Mouse (Mus musculus): ENCODE measurements at regions not wholly inside any gene's neighbourhood (a gene's known extent, or its start where the extent isn't known, plus 50 kb on each side); places are given as distances from the start of the nearest gene placed in this dataset.
A peak's percentile ranks its signal among the peaks of the same experiment; 100 is the strongest.

DNA sequence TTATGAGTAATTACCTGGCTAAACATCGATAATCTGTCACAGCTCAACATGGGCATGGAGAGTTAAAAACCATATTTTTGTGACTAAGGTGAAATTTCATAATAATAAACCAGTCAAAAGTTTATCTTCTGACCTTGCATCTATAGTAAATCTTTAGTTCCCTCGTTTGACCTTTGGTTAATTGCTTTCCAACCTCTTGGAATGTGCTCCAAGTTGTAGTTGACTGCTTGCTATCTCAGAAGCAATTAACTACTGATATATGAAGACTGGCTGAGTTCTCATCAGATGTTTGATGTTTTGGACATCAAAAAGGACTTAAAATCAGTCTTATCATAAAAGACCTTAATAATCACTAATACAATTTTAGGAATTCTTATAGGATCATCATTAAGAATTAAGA, 895.8 kb upstream of the Tmprss15 start:
- Histone ChIP-seq H3K9ac (ENCODE audit: insufficient read depth, low read depth, low read length, poor library complexity, severe bottlenecking) (no peak overlapping the region), H3K27ac (ENCODE audit: insufficient read depth, low read depth, low read length, poor library complexity, severe bottlenecking) (no peak overlapping the region), H3K36me3 (ENCODE audit: control insufficient read depth, insufficient read depth, low read length, poor library complexity, severe bottlenecking) (no peaks in the 10 kb centered on the region), H3K9me3 (ENCODE audit: control insufficient read depth, insufficient read depth, low read depth, low read length) (no peaks in the 10 kb centered on the region), H3K4me1 (ENCODE audit: control insufficient read depth in 2 of 2, insufficient read depth in 2 of 2, low read length in 2 of 2, poor library complexity in 1 of 2) (no peaks in the 10 kb centered on the region), H3K4me3 (ENCODE audit: insufficient read depth in 1 of 2, low read depth in 1 of 2, low read length in 2 of 2, poor library complexity in 1 of 2, severe bottlenecking in 1 of 2) (no peak overlapping the region)
- no peak for DNase-seq (ENCODE audit: low read depth, low spot score)
- in situ Hi-C loops (cut with MboI; ENCODE audit: low sequenced_read_pairs in 2 of 2, unreplicated experiment in 2 of 2): no loop called here
- TF ChIP-seq MAFK (IDR thresholded peaks at IDR 0.05; ENCODE audit: insufficient read depth, low read depth, low read length) (no peak), CHD2 (IDR thresholded peaks at IDR 0.05; ENCODE audit: low read depth, low read length) (no peak), HCFC1 (IDR thresholded peaks at IDR 0.05; ENCODE audit: borderline replicate concordance, insufficient read depth, low read length) (no peak), ZC3H11A (IDR thresholded peaks at IDR 0.05; ENCODE audit: borderline replicate concordance, low read depth, low read length) (no peak), ZNF384 (IDR thresholded peaks at IDR 0.05; ENCODE audit: low read depth, low read length) (no peak)

DNA sequence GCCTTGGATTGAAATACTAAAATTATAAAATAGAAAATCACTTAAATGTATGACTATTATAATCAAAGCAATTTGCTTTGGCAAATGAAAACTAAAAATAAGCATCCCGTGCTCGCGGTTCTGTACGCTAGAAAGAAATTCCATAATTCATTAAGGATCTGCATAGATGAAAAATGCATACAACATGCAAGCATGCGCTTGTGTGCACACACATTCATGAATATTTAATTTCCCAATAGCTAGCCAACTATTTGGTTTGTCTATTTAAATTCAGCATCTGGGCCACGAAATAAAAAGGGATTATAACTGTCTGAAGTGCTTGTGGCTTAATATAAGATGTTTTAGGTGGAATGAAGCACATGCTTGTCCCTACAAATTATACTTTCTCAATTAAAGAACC, 881.2 kb upstream of the Tmprss15 start:
- H3K9me3 ChIP-seq (ENCODE audit: control insufficient read depth, insufficient read depth, low read depth, low read length): no peaks in the 10 kb centered on the region
- DNase-seq (ENCODE audit: low read depth, low spot score): no peak
- H3K4me1 ChIP-seq (ENCODE audit: control insufficient read depth in 2 of 2, insufficient read depth in 2 of 2, low read length in 2 of 2, poor library complexity in 1 of 2): no peaks in the 10 kb centered on the region
- in situ Hi-C loops (cut with MboI; ENCODE audit: low sequenced_read_pairs in 2 of 2, unreplicated experiment in 2 of 2): no loop called here
- no peak overlapping the region for H3K4me3 ChIP-seq (ENCODE audit: insufficient read depth in 1 of 2, low read depth in 1 of 2, low read length in 2 of 2, poor library complexity in 1 of 2, severe bottlenecking in 1 of 2)
- H3K36me3 ChIP-seq (ENCODE audit: control insufficient read depth, insufficient read depth, low read length, poor library complexity, severe bottlenecking): no peaks in the 10 kb centered on the region
- H3K9ac ChIP-seq (ENCODE audit: insufficient read depth, low read depth, low read length, poor library complexity, severe bottlenecking): no peak overlapping the region
- no peak for TF ChIP-seq ZNF384 (IDR thresholded peaks at IDR 0.05; ENCODE audit: low read depth, low read length)
- no peak for TF ChIP-seq MAFK (IDR thresholded peaks at IDR 0.05; ENCODE audit: insufficient read depth, low read depth, low read length)
- no peak for TF ChIP-seq HCFC1 (IDR thresholded peaks at IDR 0.05; ENCODE audit: borderline replicate concordance, insufficient read depth, low read length)
- TF ChIP-seq CHD2 (IDR thresholded peaks at IDR 0.05; ENCODE audit: low read depth, low read length): no peak
- TF ChIP-seq ZC3H11A (IDR thresholded peaks at IDR 0.05; ENCODE audit: borderline replicate concordance, low read depth, low read length): no peak
- no peak overlapping the region for H3K27ac ChIP-seq (ENCODE audit: insufficient read depth, low read depth, low read length, poor library complexity, severe bottlenecking)

DNA sequence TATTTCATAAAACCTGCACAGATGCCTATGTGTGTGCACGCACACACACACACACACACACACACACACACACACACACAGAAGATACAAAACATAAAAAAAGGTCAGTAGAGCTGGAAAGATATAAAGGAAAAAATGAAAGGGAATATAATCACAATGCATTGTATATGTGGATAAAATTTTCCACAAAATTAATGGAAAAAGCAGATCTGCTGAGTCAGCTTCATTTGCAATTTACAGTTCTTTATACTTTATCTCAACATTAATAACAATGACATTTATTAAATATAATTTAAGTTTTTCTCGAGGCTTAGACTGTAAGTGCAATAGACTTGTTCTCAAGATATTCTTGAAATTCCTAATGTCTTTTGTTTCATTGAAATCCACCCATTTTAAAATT, 846.1 kb upstream of the Tmprss15 start:
- TF ChIP-seq ZC3H11A (IDR thresholded peaks at IDR 0.05; ENCODE audit: borderline replicate concordance, low read depth, low read length) (no peak), MAFK (IDR thresholded peaks at IDR 0.05; ENCODE audit: insufficient read depth, low read depth, low read length) (peak; percentile 77)
- Histone ChIP-seq H3K9me3 (ENCODE audit: control insufficient read depth, insufficient read depth, low read depth, low read length) (no peaks in the 10 kb centered on the region), H3K4me3 (ENCODE audit: insufficient read depth in 1 of 2, low read depth in 1 of 2, low read length in 2 of 2, poor library complexity in 1 of 2, severe bottlenecking in 1 of 2) (no peak overlapping the region), H3K27ac (ENCODE audit: insufficient read depth, low read depth, low read length, poor library complexity, severe bottlenecking) (no peak overlapping the region), H3K4me1 (ENCODE audit: control insufficient read depth in 2 of 2, insufficient read depth in 2 of 2, low read length in 2 of 2, poor library complexity in 1 of 2) (no peaks in the 10 kb centered on the region), H3K36me3 (ENCODE audit: control insufficient read depth, insufficient read depth, low read length, poor library complexity, severe bottlenecking) (no peaks in the 10 kb centered on the region), H3K9ac (ENCODE audit: insufficient read depth, low read depth, low read length, poor library complexity, severe bottlenecking) (no peak overlapping the region)
- in situ Hi-C loops (cut with MboI; ENCODE audit: low sequenced_read_pairs in 2 of 2, unreplicated experiment in 2 of 2): no loop called here
- no peak for DNase-seq (ENCODE audit: low read depth, low spot score)

DNA sequence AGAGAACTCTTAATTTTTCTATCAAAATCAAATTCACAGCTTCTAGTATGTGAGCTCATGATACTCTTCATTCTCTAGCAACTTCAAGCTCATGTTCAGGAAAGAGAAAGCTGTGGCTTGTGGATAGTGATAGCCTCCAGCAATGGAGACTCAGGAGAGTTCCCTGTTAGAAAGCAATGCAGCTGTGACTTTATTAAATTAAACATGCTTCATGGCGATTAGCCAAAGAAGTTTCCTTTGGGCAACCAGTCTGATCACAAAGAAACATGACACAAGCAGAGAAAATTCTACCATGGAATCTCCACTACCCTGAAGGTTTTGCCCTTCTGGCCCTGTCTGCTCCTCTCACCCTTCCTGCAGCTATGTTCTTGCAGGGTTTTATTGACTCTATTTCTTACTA, 816.2 kb upstream of the Tmprss15 start:
- Histone ChIP-seq H3K4me3 (ENCODE audit: insufficient read depth in 1 of 2, low read depth in 1 of 2, low read length in 2 of 2, poor library complexity in 1 of 2, severe bottlenecking in 1 of 2) (no peak overlapping the region), H3K9me3 (ENCODE audit: control insufficient read depth, insufficient read depth, low read depth, low read length) (no peaks in the 10 kb centered on the region), H3K27ac (ENCODE audit: insufficient read depth, low read depth, low read length, poor library complexity, severe bottlenecking) (no peak overlapping the region), H3K4me1 (ENCODE audit: control insufficient read depth in 2 of 2, insufficient read depth in 2 of 2, low read length in 2 of 2, poor library complexity in 1 of 2) (no peaks in the 10 kb centered on the region), H3K9ac (ENCODE audit: insufficient read depth, low read depth, low read length, poor library complexity, severe bottlenecking) (no peak overlapping the region), H3K36me3 (ENCODE audit: control insufficient read depth, insufficient read depth, low read length, poor library complexity, severe bottlenecking) (no peaks in the 10 kb centered on the region)
- in situ Hi-C loops (cut with MboI; ENCODE audit: low sequenced_read_pairs in 2 of 2, unreplicated experiment in 2 of 2): no loop called here
- no peak for TF ChIP-seq ZNF384 (IDR thresholded peaks at IDR 0.05; ENCODE audit: low read depth, low read length)
- no peak for TF ChIP-seq MAFK (IDR thresholded peaks at IDR 0.05; ENCODE audit: insufficient read depth, low read depth, low read length)
- no peak for TF ChIP-seq CHD2 (IDR thresholded peaks at IDR 0.05; ENCODE audit: low read depth, low read length)
- TF ChIP-seq ZC3H11A (IDR thresholded peaks at IDR 0.05; ENCODE audit: borderline replicate concordance, low read depth, low read length): no peak
- no peak for TF ChIP-seq HCFC1 (IDR thresholded peaks at IDR 0.05; ENCODE audit: borderline replicate concordance, insufficient read depth, low read length)
- DNase-seq (ENCODE audit: low read depth, low spot score): no peak

DNA sequence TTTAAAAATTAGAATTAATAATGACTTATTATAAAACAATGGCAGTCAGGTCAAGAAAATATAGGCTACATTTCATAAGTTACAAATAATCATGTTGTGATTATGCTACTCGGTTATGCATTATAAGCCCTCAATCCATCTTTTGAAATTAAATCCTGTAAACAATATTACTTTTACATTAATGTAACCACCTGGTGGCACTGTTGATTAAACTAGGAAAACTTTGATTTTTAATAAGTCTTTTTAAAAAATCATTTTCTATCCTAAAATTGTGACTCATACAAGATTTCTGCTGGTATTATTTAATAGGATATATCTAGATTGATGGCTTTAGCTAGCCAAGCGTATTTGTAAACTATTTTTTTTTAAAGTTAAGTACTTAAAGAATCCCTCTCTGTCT, 810.6 kb upstream of the Tmprss15 start:
- Histone ChIP-seq H3K4me3 (ENCODE audit: insufficient read depth in 1 of 2, low read depth in 1 of 2, low read length in 2 of 2, poor library complexity in 1 of 2, severe bottlenecking in 1 of 2) (no peak overlapping the region), H3K27ac (ENCODE audit: insufficient read depth, low read depth, low read length, poor library complexity, severe bottlenecking) (no peak overlapping the region), H3K9ac (ENCODE audit: insufficient read depth, low read depth, low read length, poor library complexity, severe bottlenecking) (no peak overlapping the region), H3K4me1 (ENCODE audit: control insufficient read depth in 2 of 2, insufficient read depth in 2 of 2, low read length in 2 of 2, poor library complexity in 1 of 2) (no peaks in the 10 kb centered on the region), H3K9me3 (ENCODE audit: control insufficient read depth, insufficient read depth, low read depth, low read length) (no peaks in the 10 kb centered on the region), H3K36me3 (ENCODE audit: control insufficient read depth, insufficient read depth, low read length, poor library complexity, severe bottlenecking) (no peaks in the 10 kb centered on the region)
- TF ChIP-seq HCFC1 (IDR thresholded peaks at IDR 0.05; ENCODE audit: borderline replicate concordance, insufficient read depth, low read length): no peak
- DNase-seq (ENCODE audit: low read depth, low spot score): no peak
- in situ Hi-C loops (cut with MboI; ENCODE audit: low sequenced_read_pairs in 2 of 2, unreplicated experiment in 2 of 2): no loop called here

All from ES-E14 (cell line).